Mouse (Mus musculus) myocyte (in vitro differentiated cells): ENCODE measurements around the gene Flywch2. TPM values are rescaled to one million over a fixed set of nuclear protein-coding genes. Genes with fewer than 3 reads are reported as not detected.

Experiments used
- H3K27me3 ChIP-seq: one replicate; pipeline ENCODE4 v1.6.1; 2011; ENCODE audit not compliant: control insufficient read depth, insufficient read depth, insufficient read length
- H3K36me3 ChIP-seq: one replicate; pipeline ENCODE4 v1.6.1; 2011; ENCODE audit not compliant: control insufficient read depth, insufficient read depth
- H3K4me2 ChIP-seq: one replicate; pipeline ENCODE4 v1.6.1; 2011; ENCODE audit warnings: low read depth, control low read depth
- H3K4me3 ChIP-seq: one replicate; pipeline ENCODE4 v1.5.1; 2011; ENCODE audit warnings: mild to moderate bottlenecking, control low read depth, moderate library complexity
- H3K79me2 ChIP-seq: one replicate; pipeline ENCODE4 v1.6.1; 2011; ENCODE audit not compliant: control insufficient read depth, insufficient read depth
- H3ac ChIP-seq: one replicate; pipeline ENCODE4 v1.6.1; 2011; ENCODE audit not compliant: control insufficient read depth, insufficient read length
- CEBPB ChIP-seq: IDR thresholded peaks from 2 replicates; pipeline ENCODE4 v1.6.1; 2011; ENCODE audit warnings: mild to moderate bottlenecking, moderate library complexity; ENCODE audit not compliant: poor library complexity, insufficient read depth, severe bottlenecking
- E2F4 ChIP-seq: IDR thresholded peaks from one replicate; pipeline ENCODE4 v1.6.1; 2011; ENCODE audit warnings: mild to moderate bottlenecking, control low read depth, moderate library complexity; ENCODE audit not compliant: insufficient read depth
- MAX ChIP-seq: IDR thresholded peaks from one replicate; pipeline ENCODE4 v1.6.1; 2011; ENCODE audit warnings: low read depth, mild to moderate bottlenecking, control low read depth
- MYOD1 ChIP-seq, 3 experiments: IDR thresholded peaks; one replicate each; pipeline ENCODE4 v1.6.1; 2011; ENCODE audit warnings: control low read depth in 2 of 3, low read depth in 2 of 3, mild to moderate bottlenecking in 2 of 3, moderate library complexity in 1 of 3; ENCODE audit not compliant: insufficient read length in 2 of 3, control insufficient read depth in 1 of 3
- MYOG ChIP-seq, 3 experiments: IDR thresholded peaks; one replicate each; pipeline ENCODE4 v1.6.1; 2011; ENCODE audit warnings: control low read depth in 2 of 3, low read depth in 2 of 3, mild to moderate bottlenecking in 2 of 3; ENCODE audit not compliant: insufficient read length in 2 of 3, control insufficient read depth in 1 of 3, insufficient read depth in 1 of 3
- POLR2A ChIP-seq: IDR thresholded peaks from one replicate; pipeline ENCODE4 v1.6.1; 2011; ENCODE audit warnings: low read depth, mild to moderate bottlenecking, control low read depth, moderate library complexity; ENCODE audit not compliant: insufficient read length
- POLR2AphosphoS2 ChIP-seq: IDR thresholded peaks from one replicate; pipeline ENCODE4 v1.6.1; 2011; ENCODE audit warnings: low read depth, control low read depth; ENCODE audit not compliant: insufficient read length
- REST ChIP-seq: IDR thresholded peaks from one replicate; pipeline ENCODE4 v1.6.1; 2011; ENCODE audit warnings: mild to moderate bottlenecking, control low read depth, moderate library complexity; ENCODE audit not compliant: insufficient read depth, insufficient read length
- SRF ChIP-seq: IDR thresholded peaks from one replicate; pipeline ENCODE4 v1.6.1; 2011; ENCODE audit warnings: low read depth; ENCODE audit not compliant: control insufficient read depth, insufficient read length
- TCF12 ChIP-seq: IDR thresholded peaks from one replicate; pipeline ENCODE4 v1.6.1; 2011; ENCODE audit warnings: mild to moderate bottlenecking, control low read depth; ENCODE audit not compliant: poor library complexity, insufficient read depth, severe bottlenecking
- TCF3 ChIP-seq: IDR thresholded peaks from one replicate; pipeline ENCODE4 v1.6.1; 2011; ENCODE audit warnings: low read depth, control low read depth; ENCODE audit not compliant: insufficient read length
- USF1 ChIP-seq: IDR thresholded peaks from one replicate; pipeline ENCODE4 v1.6.1; 2011; ENCODE audit warnings: low read depth, mild to moderate bottlenecking, control low read depth, moderate library complexity
- polyA plus RNA-seq: library from polyadenylated mRNA; unstranded; fragments of >200 nt; fragmentation: generic; extraction: Trizol; gene quantifications from one replicate; pipeline ENCODE4 v1.2.1, GENCODE M21; 2012; ENCODE audit warnings: missing spikeins

The Flywch2 gene
- polyA plus RNA-seq, 1 experiment = 0.42 TPM

DNA sequence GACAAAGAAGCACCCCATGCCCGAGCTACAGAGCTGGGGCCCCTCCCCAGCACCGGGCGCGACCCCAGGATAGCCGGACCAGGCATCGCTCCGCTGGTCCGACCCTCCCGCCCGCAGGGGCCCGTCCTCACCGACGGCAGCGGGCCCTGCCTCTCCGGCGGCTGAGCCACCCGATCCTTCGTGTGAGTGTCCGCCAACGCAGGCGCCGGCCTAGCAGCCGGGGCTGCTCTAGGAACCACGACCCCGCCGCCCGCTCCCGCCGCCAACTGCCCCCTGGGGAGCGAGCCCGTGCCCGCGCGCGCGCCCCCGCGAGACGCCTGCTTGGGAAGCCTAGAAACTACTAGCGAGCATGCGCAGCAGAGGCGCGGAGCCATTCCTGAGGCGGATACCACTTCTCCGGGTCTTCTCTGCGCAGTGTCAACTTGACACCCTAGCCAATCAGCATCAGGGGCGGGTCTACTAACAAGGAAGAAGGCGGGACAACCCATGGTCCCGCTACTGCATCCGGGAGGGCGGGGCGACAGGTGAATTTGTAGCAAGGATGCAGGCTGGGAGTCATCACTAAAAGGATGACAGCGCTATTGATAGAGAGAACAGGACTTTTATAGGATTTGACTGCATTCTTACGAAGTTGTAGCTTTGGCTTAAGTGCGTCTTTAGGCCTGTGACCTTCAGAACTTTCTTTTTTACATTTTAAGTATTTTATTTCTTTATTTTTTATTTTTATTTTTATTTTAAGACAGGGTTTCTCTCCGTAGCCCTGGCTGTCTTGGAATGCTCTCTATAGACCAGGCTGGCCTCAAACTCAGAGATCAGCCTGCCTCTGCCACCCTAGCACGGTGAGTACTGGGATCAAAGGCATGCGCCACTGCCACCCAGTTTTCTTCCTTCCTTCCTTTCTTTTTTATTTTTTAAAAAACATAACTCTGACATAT, 14.3 kb downstream of the Flywch2 start, which contains the start of gene Flywch1:
TSS of gene Flywch1 (minus strand) at position 319 of the 935 bp plus-strand sequence.
- peak within 1 kb of the TSS; percentile 72 for H3K4me2 ChIP-seq
- H3ac ChIP-seq = peak within 1 kb of the TSS; percentile 34
- H3K79me2 ChIP-seq = peaks cover 12% of the 10 kb centered on the region
- H3K27me3 ChIP-seq = no peaks in the 10 kb centered on the region
- no peak for TF ChIP-seq REST
- no peak for TF ChIP-seq SRF
- TF ChIP-seq MYOD1 (IDR thresholded peaks at IDR 0.05; ENCODE audit: control insufficient read depth in 1 of 3, insufficient read length in 2 of 3, low read depth in 2 of 3) = peak in 1 of 3 experiments; percentile 27
- no peak for TF ChIP-seq E2F4
- peak; percentile 54 for TF ChIP-seq POLR2AphosphoS2
- no peak for TF ChIP-seq USF1
- TF ChIP-seq POLR2A = peak; percentile 79
- TF ChIP-seq MAX = no peak
- TF ChIP-seq CEBPB = no peak
- TF ChIP-seq TCF12 = no peak
- no peak for TF ChIP-seq TCF3
- TF ChIP-seq MYOG (IDR thresholded peaks at IDR 0.05; ENCODE audit: control insufficient read depth in 1 of 3, insufficient read depth in 1 of 3, insufficient read length in 2 of 3, low read depth in 2 of 3) = no peak
- H3K36me3 ChIP-seq = no peaks in the 10 kb centered on the region
- H3K4me3 ChIP-seq = peak within 1 kb of the TSS; percentile 40

DNA sequence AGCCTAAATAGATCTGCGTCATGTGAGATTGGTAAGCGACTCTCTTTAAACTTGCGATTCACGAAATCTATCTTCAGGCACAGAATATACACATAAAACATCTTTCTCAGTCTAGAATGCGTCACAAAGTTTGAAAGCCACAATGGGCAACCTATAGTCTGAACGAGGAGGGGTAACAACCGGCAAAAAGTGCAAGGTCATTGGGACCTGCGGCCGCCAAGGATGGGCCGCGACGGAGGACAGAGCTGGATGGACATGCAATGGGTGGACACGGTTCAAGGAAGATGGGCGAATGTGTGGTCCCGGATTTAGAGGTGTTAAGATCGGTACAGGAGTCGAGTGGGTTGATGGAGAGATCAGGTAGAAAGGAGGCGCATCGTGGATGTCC, 15.0 kb downstream of the Flywch2 start:
- H3K4me3 ChIP-seq = peak overlapping the region; percentile 40

DNA sequence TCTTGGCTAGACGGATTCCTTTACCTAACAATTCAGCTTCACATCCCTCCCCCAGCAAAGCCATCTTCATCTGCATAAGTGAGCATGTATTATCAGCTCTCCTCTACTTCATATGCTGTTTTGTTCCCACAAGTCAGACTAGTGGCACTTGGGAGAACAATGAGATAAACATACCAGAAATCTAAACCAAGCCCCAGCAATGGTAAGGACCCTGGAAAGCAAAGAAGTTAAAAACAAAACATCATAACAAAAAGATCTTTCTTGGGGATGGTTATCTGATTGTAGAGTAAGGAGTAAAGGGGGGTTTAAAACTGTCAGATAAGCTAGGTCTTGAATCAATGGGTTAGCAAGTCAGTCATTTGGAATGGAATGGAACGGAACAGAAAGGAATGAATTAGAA, 15.4 kb downstream of the Flywch2 start:
- Histone ChIP-seq H3K4me3 (peak overlapping the region; percentile 40), H3K79me2 (peaks cover 12% of the 10 kb centered on the region), H3K27me3 (no peaks in the 10 kb centered on the region), H3ac (no peak overlapping the region), H3K4me2 (peak overlapping the region; percentile 72), H3K36me3 (no peaks in the 10 kb centered on the region)
- no peak for TF ChIP-seq POLR2A
- no peak for TF ChIP-seq MYOD1 (IDR thresholded peaks at IDR 0.05; ENCODE audit: control insufficient read depth in 1 of 3, insufficient read length in 2 of 3, low read depth in 2 of 3)
- no peak for TF ChIP-seq MYOG (IDR thresholded peaks at IDR 0.05; ENCODE audit: control insufficient read depth in 1 of 3, insufficient read depth in 1 of 3, insufficient read length in 2 of 3, low read depth in 2 of 3)

More for the DNA sequence above, 15.0 kb downstream of the Flywch2 start:
- TF ChIP-seq POLR2AphosphoS2 (no peak), MYOG (IDR thresholded peaks at IDR 0.05; ENCODE audit: control insufficient read depth in 1 of 3, insufficient read depth in 1 of 3, insufficient read length in 2 of 3, low read depth in 2 of 3) (peak in 1 of 3 experiments; percentile 0), E2F4 (no peak), REST (no peak), POLR2A (no peak)
- Histone ChIP-seq H3K79me2 (peaks cover 12% of the 10 kb centered on the region), H3K36me3 (no peaks in the 10 kb centered on the region), H3ac (peak overlapping the region; percentile 34), H3K27me3 (no peaks in the 10 kb centered on the region), H3K4me2 (peak overlapping the region; percentile 72)

DNA sequence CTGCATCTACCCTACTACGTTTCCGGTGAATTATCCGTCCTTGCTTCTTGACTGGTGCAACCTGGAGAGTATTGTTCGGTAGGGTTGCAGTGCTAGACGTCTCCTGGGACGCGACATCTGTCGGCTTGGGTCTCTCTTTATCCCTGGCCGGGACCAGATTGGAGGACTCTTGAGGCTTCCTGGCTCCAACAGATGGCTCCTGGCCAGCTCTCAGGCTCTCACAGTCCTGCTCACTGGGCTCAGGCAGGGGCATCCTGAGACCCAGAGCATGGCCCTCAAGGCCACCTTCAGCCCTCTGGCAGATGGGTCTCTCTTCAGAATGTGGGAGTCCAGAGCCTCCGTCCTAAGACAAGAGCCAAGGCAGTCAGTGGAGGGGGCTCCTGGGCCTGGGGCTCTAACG, 22.9 kb downstream of the Flywch2 start:
- Histone ChIP-seq H3K4me3 (no peak overlapping the region), H3K27me3 (no peaks in the 10 kb centered on the region), H3K4me2 (no peak overlapping the region), H3ac (no peak overlapping the region), H3K79me2 (no peaks in the 10 kb centered on the region), H3K36me3 (peaks cover 3% of the 10 kb centered on the region)
- no peak for TF ChIP-seq REST
- TF ChIP-seq SRF = no peak
- no peak for TF ChIP-seq USF1
- TF ChIP-seq MYOD1 (IDR thresholded peaks at IDR 0.05; ENCODE audit: control insufficient read depth in 1 of 3, insufficient read length in 2 of 3, low read depth in 2 of 3) = no peak
- no peak for TF ChIP-seq MAX
- TF ChIP-seq CEBPB = no peak
- TF ChIP-seq E2F4 = no peak
- TF ChIP-seq TCF3 = no peak
- no peak for TF ChIP-seq POLR2AphosphoS2
- TF ChIP-seq POLR2A = no peak
- TF ChIP-seq MYOG (IDR thresholded peaks at IDR 0.05; ENCODE audit: control insufficient read depth in 1 of 3, insufficient read depth in 1 of 3, insufficient read length in 2 of 3, low read depth in 2 of 3) = no peak
- no peak for TF ChIP-seq TCF12

DNA sequence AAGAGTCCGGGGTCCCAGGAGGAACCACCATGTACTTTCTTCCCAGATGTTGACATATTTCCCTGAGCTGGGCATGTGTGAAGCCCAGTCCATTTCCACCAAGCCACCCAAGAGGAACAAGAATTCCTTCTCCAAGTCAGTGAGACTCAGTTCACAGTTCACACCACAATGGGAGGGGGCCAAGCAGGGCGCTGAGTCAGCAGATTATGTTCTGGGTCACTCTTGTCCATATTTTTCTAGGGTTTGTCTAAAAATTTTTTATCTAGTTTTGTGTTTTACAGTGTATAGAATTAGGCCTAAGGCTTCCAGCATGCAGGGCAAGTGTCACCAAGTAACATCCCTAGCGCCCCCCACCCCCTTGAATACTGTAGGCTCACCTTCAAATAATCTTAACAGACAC, 24.7 kb downstream of the Flywch2 start:
- Histone ChIP-seq H3K27me3 (no peaks in the 10 kb centered on the region), H3K4me3 (no peak overlapping the region), H3K79me2 (no peaks in the 10 kb centered on the region), H3K4me2 (no peak overlapping the region), H3ac (no peak overlapping the region), H3K36me3 (peaks cover 8% of the 10 kb centered on the region)
- TF ChIP-seq MAX (no peak), E2F4 (no peak), TCF12 (no peak), POLR2AphosphoS2 (no peak), MYOG (IDR thresholded peaks at IDR 0.05; ENCODE audit: control insufficient read depth in 1 of 3, insufficient read depth in 1 of 3, insufficient read length in 2 of 3, low read depth in 2 of 3) (no peak), USF1 (no peak), POLR2A (no peak), TCF3 (no peak), CEBPB (no peak), SRF (no peak), MYOD1 (IDR thresholded peaks at IDR 0.05; ENCODE audit: control insufficient read depth in 1 of 3, insufficient read length in 2 of 3, low read depth in 2 of 3) (no peak), REST (no peak)
